Mouse (Mus musculus): ENCODE data around the gene Nod2. TPM values are rescaled to one million over a fixed set of nuclear protein-coding genes. Genes with fewer than 3 reads are reported as not detected.

Nod2 gene
- polyA plus RNA-seq, 1 experiment from 2014 or later, result 0.19 TPM

- Histone ChIP-seq H3K9me3 (no peaks in the 10 kb centered on the region), H3K4me2 (replicated peaks) (no peak overlapping the region), H3K36me3 (no peaks in the 10 kb centered on the region), H3K9ac (no peak overlapping the region), H3K27me3 (replicated peaks) (0 out of 2 replicates have a peak, but pooled peaks cover 12% of the 10 kb centered on the region), H3K4me3 (replicated peaks) (no peak overlapping the region), H3K27ac (no peak overlapping the region), H3K4me1 (replicated peaks) (no peaks in the 10 kb centered on the region)
- 60% methylated on average over 5 of the region's 5 CpGs for WGBS
- no peak for ATAC-seq
Measured at GRCm38 (mm10) chr8:88620931-88621330, 26.2 kb upstream of the Nod2 start.

- no peak overlapping the region for H3K27ac ChIP-seq
- no peaks in the 10 kb centered on the region for H3K36me3 ChIP-seq
- peak; percentile 44; the same call in 1 of the 2 replicates for ATAC-seq
- no peaks in the 10 kb centered on the region for H3K9me3 ChIP-seq
- H3K9ac ChIP-seq, result no peak overlapping the region
- no peak overlapping the region for H3K4me2 ChIP-seq (replicated peaks)
- 1% methylated on average over 8 of the region's 8 CpGs for WGBS
- H3K4me3 ChIP-seq (replicated peaks), result no peak overlapping the region
- no peaks in the 10 kb centered on the region for H3K4me1 ChIP-seq (replicated peaks)
- 0 out of 2 replicates have a peak, but pooled peaks cover 16% of the 10 kb centered on the region for H3K27me3 ChIP-seq (replicated peaks)
Measured at GRCm38 (mm10) chr8:88621408-88621807, 25.7 kb upstream of the Nod2 start.

GRCm38 (mm10) chr8:88623351-88623750 lies 23.8 kb upstream of the Nod2 start:
- no peak for ATAC-seq
- peaks cover 8% of the 10 kb centered on the region; the same call in 1 of the 2 replicates for H3K4me1 ChIP-seq (replicated peaks)
- H3K9me3 ChIP-seq, result no peaks in the 10 kb centered on the region
- no peak overlapping the region for H3K4me2 ChIP-seq (replicated peaks)
- H3K4me3 ChIP-seq (replicated peaks), result no peak overlapping the region
- H3K27ac ChIP-seq, result no peak overlapping the region
- no peaks in the 10 kb centered on the region for H3K36me3 ChIP-seq
- H3K27me3 ChIP-seq (replicated peaks), result peaks cover 23% of the 10 kb centered on the region
- WGBS, result 80% methylated on average over 3 of the region's 3 CpGs
- H3K9ac ChIP-seq, result no peak overlapping the region

GRCm38 (mm10) chr8:88624276-88624675 lies 22.8 kb upstream of the Nod2 start:
- H3K27me3 ChIP-seq (replicated peaks), result peaks cover 23% of the 10 kb centered on the region
- H3K9me3 ChIP-seq, result no peaks in the 10 kb centered on the region
- H3K36me3 ChIP-seq, result no peaks in the 10 kb centered on the region
- H3K4me3 ChIP-seq (replicated peaks), result no peak overlapping the region
- 91% methylated on average over 3 of the region's 3 CpGs for WGBS
- no peak overlapping the region for H3K9ac ChIP-seq
- no peak overlapping the region for H3K27ac ChIP-seq
- H3K4me1 ChIP-seq (replicated peaks), result peaks cover 9% of the 10 kb centered on the region; the same call in 1 of the 2 replicates
- H3K4me2 ChIP-seq (replicated peaks), result no peak overlapping the region
- no peak for ATAC-seq

GRCm38 (mm10) chr8:88626433-88626832 lies 20.7 kb upstream of the Nod2 start:
- Histone ChIP-seq H3K9me3 (no peaks in the 10 kb centered on the region), H3K9ac (no peak overlapping the region), H3K4me3 (replicated peaks) (no peak overlapping the region), H3K4me2 (replicated peaks) (no peak overlapping the region), H3K36me3 (no peaks in the 10 kb centered on the region), H3K27ac (no peak overlapping the region), H3K4me1 (replicated peaks) (peaks cover 9% of the 10 kb centered on the region; the same call in 1 of the 2 replicates), H3K27me3 (replicated peaks) (peaks cover 23% of the 10 kb centered on the region)
- 69% methylated on average over 3 of the region's 3 CpGs for WGBS
- no peak for ATAC-seq

GRCm38 (mm10) chr8:88626940-88627264 lies 20.2 kb upstream of the Nod2 start:
- Histone ChIP-seq H3K9me3 (no peaks in the 10 kb centered on the region), H3K9ac (peak overlapping the region; percentile 66), H3K4me2 (replicated peaks) (peak overlapping the region; percentile 96), H3K27ac (no peak overlapping the region), H3K36me3 (no peaks in the 10 kb centered on the region), H3K27me3 (replicated peaks) (peaks cover 23% of the 10 kb centered on the region), H3K4me3 (replicated peaks) (peak overlapping the region; percentile 51), H3K4me1 (replicated peaks) (peaks cover 9% of the 10 kb centered on the region; the same call in 1 of the 2 replicates)
- ATAC-seq, result no peak
- WGBS, result 17% methylated on average over 19 of the region's 19 CpGs

GRCm38 (mm10) chr8:88627265-88627991 lies 19.7 kb upstream of the Nod2 start:
- Histone ChIP-seq H3K36me3 (no peaks in the 10 kb centered on the region), H3K9ac (peak overlapping the region; percentile 66), H3K27me3 (replicated peaks) (peaks cover 18% of the 10 kb centered on the region), H3K27ac (no peak overlapping the region), H3K9me3 (no peaks in the 10 kb centered on the region), H3K4me1 (replicated peaks) (peaks cover 9% of the 10 kb centered on the region; the same call in 1 of the 2 replicates), H3K4me2 (replicated peaks) (peak overlapping the region; percentile 96), H3K4me3 (replicated peaks) (peak overlapping the region; percentile 51)
- under 1% methylated on average over 104 of the region's 105 CpGs for WGBS
- peak; percentile 89 for ATAC-seq

GRCm38 (mm10) chr8:88628001-88628774 lies 18.9 kb upstream of the Nod2 start:
- Histone ChIP-seq H3K9me3 (no peaks in the 10 kb centered on the region), H3K9ac (peak overlapping the region; percentile 66; the same call in 1 of the 2 replicates), H3K27ac (no peak overlapping the region), H3K27me3 (replicated peaks) (peaks cover 18% of the 10 kb centered on the region), H3K4me1 (replicated peaks) (peaks cover 9% of the 10 kb centered on the region; the same call in 1 of the 2 replicates), H3K36me3 (no peaks in the 10 kb centered on the region), H3K4me2 (replicated peaks) (peak overlapping the region; percentile 96), H3K4me3 (replicated peaks) (peak overlapping the region; percentile 51)
- ATAC-seq, result no peak; the same call in none of the 2 replicates
- 63% methylated on average over 14 of the region's 14 CpGs for WGBS

GRCm38 (mm10) chr8:88630225-88630624 lies 16.9 kb upstream of the Nod2 start:
- Histone ChIP-seq H3K9ac (no peak overlapping the region), H3K4me3 (replicated peaks) (no peak overlapping the region), H3K9me3 (no peaks in the 10 kb centered on the region), H3K27me3 (replicated peaks) (peaks cover 18% of the 10 kb centered on the region), H3K4me2 (replicated peaks) (no peak overlapping the region), H3K36me3 (no peaks in the 10 kb centered on the region), H3K4me1 (replicated peaks) (peaks cover 9% of the 10 kb centered on the region; the same call in 1 of the 2 replicates), H3K27ac (no peak overlapping the region)
- 62% methylated on average over 4 of the region's 4 CpGs for WGBS
- ATAC-seq, result no peak

GRCm38 (mm10) chr8:88631081-88631480 lies 16.0 kb upstream of the Nod2 start:
- H3K36me3 ChIP-seq, result no peaks in the 10 kb centered on the region
- no peak overlapping the region for H3K27ac ChIP-seq
- H3K4me2 ChIP-seq (replicated peaks), result no peak overlapping the region
- H3K4me3 ChIP-seq (replicated peaks), result no peak overlapping the region
- no peak for ATAC-seq
- no peak overlapping the region for H3K9ac ChIP-seq
- H3K9me3 ChIP-seq, result no peaks in the 10 kb centered on the region
- peaks cover 10% of the 10 kb centered on the region for H3K27me3 ChIP-seq (replicated peaks)
- peaks cover 13% of the 10 kb centered on the region; the same call in 1 of the 2 replicates for H3K4me1 ChIP-seq (replicated peaks)

- Histone ChIP-seq H3K27ac (no peak overlapping the region), H3K27me3 (replicated peaks) (no peaks in the 10 kb centered on the region), H3K36me3 (no peaks in the 10 kb centered on the region), H3K9me3 (no peaks in the 10 kb centered on the region), H3K9ac (no peak overlapping the region), H3K4me3 (replicated peaks) (no peak overlapping the region), H3K4me2 (replicated peaks) (no peak overlapping the region), H3K4me1 (replicated peaks) (peaks cover 8% of the 10 kb centered on the region; the same call in 1 of the 2 replicates)
- no peak for ATAC-seq
- WGBS, result 78% methylated on average over 7 of the region's 7 CpGs
Measured at GRCm38 (mm10) chr8:88633343-88633765, 13.8 kb upstream of the Nod2 start.
